Mouse (Mus musculus) brain, embryonic 14.5 days (tissue): ENCODE results near the gene 4933421I07Rik. TPM values are rescaled to one million over a fixed set of nuclear protein-coding genes. Genes with fewer than 3 reads are reported as not detected.
A peak's percentile ranks its signal among the peaks of the same experiment; 100 is the strongest.

Experiments
- DNase-seq: peaks from one replicate; pipeline ENCODE4 v3.0.0-alpha.2; 2011; ENCODE audit warnings: low read depth
- CTCF ChIP-seq: fragments of 200-500 bp; IDR thresholded peaks from 2 replicates; pipeline ENCODE4 v1.5.1; 2012; ENCODE audit warnings: inconsistent platforms, mild to moderate bottlenecking, moderate library complexity, borderline replicate concordance; ENCODE audit not compliant: insufficient read depth, insufficient read length; ENCODE audit errors: extremely low read depth
- POLR2A ChIP-seq: fragments of 200-500 bp; IDR thresholded peaks from 2 replicates; pipeline ENCODE4 v1.6.1; 2012; ENCODE audit warnings: mild to moderate bottlenecking, inconsistent platforms, borderline replicate concordance; ENCODE audit not compliant: poor library complexity, insufficient read depth, insufficient read length, severe bottlenecking; ENCODE audit errors: extremely low read depth
- polyA plus RNA-seq: library from polyadenylated mRNA; depleted of rRNA; stranded (reverse); fragments of >200 nt; gene quantifications from 2 replicates; pipeline ENCODE4 v1.2.3, GENCODE M21; 2012; rRNA removed

Gene 4933421I07Rik
- not detected in 2 replicates for polyA plus RNA-seq

DNA sequence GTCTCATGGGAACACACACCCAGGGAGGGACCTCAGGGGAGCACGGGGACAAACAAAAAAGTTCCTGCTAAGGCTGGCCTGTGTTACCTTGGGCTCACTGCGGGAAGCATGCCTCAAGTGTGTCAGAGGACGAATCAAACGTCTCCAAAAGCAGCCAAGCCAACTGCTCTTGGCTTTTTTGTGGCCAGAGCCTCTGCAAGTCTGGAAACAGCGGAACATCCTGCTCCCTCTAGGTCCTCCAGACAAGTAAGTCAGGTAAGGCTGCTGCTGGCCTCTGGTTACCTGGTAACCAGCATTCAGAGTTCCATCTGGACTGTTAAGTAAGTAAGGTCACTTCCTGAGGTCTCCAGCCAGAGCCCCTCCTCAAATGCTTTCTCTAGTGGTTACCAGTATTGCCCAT lies at the start of gene 4933421I07Rik:
4933421I07Rik (minus strand) TSS at position 271 of the 400 bp plus-strand sequence.
- no peak for TF ChIP-seq CTCF
- TF ChIP-seq POLR2A = no peak
- no peak for DNase-seq

DNA sequence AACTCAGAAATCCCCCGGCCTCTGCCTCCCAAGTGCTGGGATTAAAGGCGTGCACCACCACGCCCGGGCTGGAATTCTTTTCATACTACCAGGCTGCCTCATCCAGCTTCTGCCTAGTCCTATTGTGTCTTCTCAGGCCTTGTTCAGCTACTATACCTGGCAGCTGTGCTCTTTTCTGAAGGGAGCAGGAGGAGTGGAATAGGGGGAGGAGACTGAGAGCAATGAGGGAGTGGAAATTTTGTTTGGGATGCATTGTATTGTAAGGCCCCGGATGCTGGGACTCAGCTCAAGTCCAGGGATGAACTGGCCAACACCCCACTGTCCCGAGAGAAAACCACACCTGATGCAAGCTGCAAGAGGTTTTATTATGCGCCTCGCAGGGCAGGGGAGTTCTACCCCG lies 49.4 kb upstream of the 4933421I07Rik start:
- DNase-seq = no peak
- TF ChIP-seq POLR2A (no peak), CTCF (no peak)

DNA sequence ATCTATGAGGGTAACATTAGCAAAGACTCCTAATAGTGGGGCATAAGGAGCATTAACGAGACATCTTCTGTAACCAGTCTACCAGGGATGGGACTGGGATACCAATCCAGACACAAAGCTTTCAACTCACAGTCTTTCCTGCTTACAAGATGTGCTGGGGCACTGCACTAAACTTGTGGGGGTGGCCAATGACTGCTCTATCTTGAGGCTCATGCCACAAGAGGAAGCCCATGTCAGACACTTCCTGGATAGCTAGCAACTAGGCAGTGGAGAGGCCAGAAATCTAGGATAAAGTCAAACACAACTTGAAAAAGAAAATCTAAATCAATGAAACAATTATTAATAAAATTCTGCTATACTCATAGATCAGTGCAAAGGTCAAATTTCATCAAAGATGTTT lies 48.3 kb upstream of the 4933421I07Rik start:
- TF ChIP-seq POLR2A (no peak), CTCF (no peak)
- no peak for DNase-seq

DNA sequence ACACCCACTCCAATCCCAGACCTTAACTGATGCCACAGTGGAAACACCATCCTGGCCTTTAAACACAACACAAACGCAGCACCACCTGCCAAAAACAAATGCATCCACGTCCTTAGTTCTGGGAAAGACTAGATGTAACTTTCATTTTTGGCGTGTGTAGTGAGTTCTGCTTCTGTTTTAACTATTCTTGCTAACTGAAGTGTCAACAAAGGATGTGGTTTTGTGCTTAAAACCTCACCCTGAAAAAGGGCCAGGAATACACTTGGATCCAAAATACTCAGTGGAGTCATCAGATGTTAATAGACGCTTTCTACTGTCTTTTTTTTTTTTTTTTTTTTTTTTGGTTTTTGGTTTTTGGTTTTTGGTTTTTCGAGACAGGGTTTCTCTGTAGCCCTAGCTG lies 42.9 kb upstream of the 4933421I07Rik start:
- TF ChIP-seq CTCF (no peak), POLR2A (no peak)
- DNase-seq = no peak

GRCm38 (mm10) chr7:42490358-42490757 lies 42.4 kb upstream of the 4933421I07Rik start:
- TF ChIP-seq CTCF (no peak), POLR2A (no peak)
- DNase-seq = no peak

DNA sequence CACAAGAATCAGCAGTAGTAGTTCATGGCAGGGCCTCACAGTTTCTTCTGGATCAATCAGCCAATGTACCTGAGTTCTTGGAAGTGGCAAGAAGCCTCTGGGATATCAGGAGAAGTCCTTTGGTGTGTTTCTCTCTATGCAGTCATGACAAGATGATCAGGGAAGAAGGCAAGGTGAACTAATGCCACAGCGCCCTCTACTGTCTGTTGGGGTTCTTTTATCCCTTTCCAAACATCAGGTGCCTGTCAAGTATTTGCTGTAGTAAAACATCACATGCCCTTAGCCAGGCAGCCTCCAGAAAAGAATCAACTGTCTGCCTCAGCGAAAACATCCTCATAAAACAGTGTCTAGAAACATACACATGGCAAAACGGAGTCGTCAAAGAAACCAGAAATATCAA lies 6.7 kb upstream of the 4933421I07Rik start:
- TF ChIP-seq POLR2A = no peak
- no peak for TF ChIP-seq CTCF
- no peak for DNase-seq

DNA sequence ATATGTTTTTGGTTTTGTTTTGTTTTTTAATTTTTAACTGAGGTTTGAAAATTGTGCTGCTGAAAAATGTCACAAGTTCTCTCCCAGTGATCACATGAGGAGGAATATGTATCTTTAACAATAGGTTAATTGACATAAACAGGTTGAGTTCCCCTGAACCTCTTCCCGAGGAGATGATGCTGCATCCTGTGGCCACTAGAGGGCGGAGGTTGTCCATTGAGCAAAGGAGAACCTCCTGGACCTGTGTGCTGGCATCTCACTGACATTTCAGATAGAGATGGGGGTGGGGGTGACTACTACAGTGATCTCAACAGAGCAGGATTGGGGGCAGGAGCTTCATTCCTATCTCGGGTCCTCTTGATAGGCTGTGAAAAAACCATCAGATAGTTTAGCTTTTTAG lies 2.7 kb upstream of the 4933421I07Rik start:
- TF ChIP-seq CTCF (peak; percentile 15; the same call in 1 of the 2 replicates), POLR2A (no peak)
- DNase-seq = no peak

GRCm38 (mm10) chr7:42447352-42447751 lies 568 bp downstream of the 4933421I07Rik start:
- no peak for DNase-seq
- TF ChIP-seq CTCF (no peak), POLR2A (no peak)

Other genes with a start within 250 kb of the 4933421I07Rik start
- gene Vmn2r61, start 188.1 kb downstream of the 4933421I07Rik start, polyA plus RNA-seq = not detected in 2 replicates
- 17.0 and 17.7 TPM in 2 replicates for gene Zfp141, start 57.6 kb upstream of the 4933421I07Rik start, polyA plus RNA-seq
- gene Gm21028, start 130.5 kb upstream of the 4933421I07Rik start, polyA plus RNA-seq = not detected in 2 replicates
- gene Zfp977, start 144.4 kb upstream of the 4933421I07Rik start, polyA plus RNA-seq = 0.52 and 1.0 TPM in 2 replicates
- 1.5 and 2.5 TPM in 2 replicates for gene Zfp976, start 194.5 kb upstream of the 4933421I07Rik start, polyA plus RNA-seq
- gene Zfp975, start 244.6 kb upstream of the 4933421I07Rik start, polyA plus RNA-seq = 2.5 and 4.0 TPM in 2 replicates